Mouse (Mus musculus) embryonic fibroblast, embryonic 13.5 days (primary cell): ENCODE results near the gene Hs3st5. TPM values are rescaled to one million over a fixed set of nuclear protein-coding genes. Genes with fewer than 3 reads are reported as not detected.
"Not testable (repeated sequence)": the region's sequence is repeated elsewhere in the genome, so short reads cannot be mapped to it uniquely, and the experiment has no call there.

ENCODE experiments used
- H3K27ac ChIP-seq: 2 replicates; pipeline ENCODE4 v1.5.1; 2012; ENCODE audit warnings: low read length, control low read depth, inconsistent platforms; ENCODE audit not compliant: insufficient read depth
- H3K4me1 ChIP-seq: 2 replicates; pipeline ENCODE4 v1.6.1; 2011; ENCODE audit warnings: low read length; ENCODE audit not compliant: control insufficient read depth, insufficient read depth
- H3K4me3 ChIP-seq: 2 replicates; pipeline ENCODE4 v1.5.1; 2011; ENCODE audit warnings: mild to moderate bottlenecking, control low read depth, low read length; ENCODE audit not compliant: insufficient read depth
- CTCF ChIP-seq: IDR thresholded peaks from 2 replicates; pipeline ENCODE4 v1.5.1; 2011; ENCODE audit warnings: mild to moderate bottlenecking, control low read depth, low read length, moderate library complexity, borderline replicate concordance; ENCODE audit not compliant: insufficient read depth
- POLR2A ChIP-seq: IDR thresholded peaks from 2 replicates; pipeline ENCODE4 v1.6.1; 2011; ENCODE audit warnings: low read depth, mild to moderate bottlenecking, control low read depth, low read length, moderate library complexity
- polyA plus RNA-seq: library from polyadenylated mRNA; stranded (reverse); fragments of >200 nt; gene quantifications from 2 replicates; pipeline ENCODE4 v1.2.4, GENCODE M21; 2011; ENCODE audit warnings: low read depth; ENCODE audit not compliant: missing spikeins, insufficient read length

The Hs3st5 gene
- polyA plus RNA-seq, 1 experiment: 0.63 TPM

- no peak overlapping the region for H3K27ac ChIP-seq
- peak; percentile 12; the same call in 1 of the 2 replicates for TF ChIP-seq CTCF
- no peak for TF ChIP-seq POLR2A
- no peaks in the 10 kb centered on the region for H3K4me1 ChIP-seq
- peak overlapping the region; percentile 53 for H3K4me3 ChIP-seq
Observed at GRCm38 (mm10) chr10:36506033-36506726, 434 bp upstream of the Hs3st5 start.

GRCm38 (mm10) chr10:36507556-36507870, 899 bp downstream of the Hs3st5 start:
- no peaks in the 10 kb centered on the region for H3K4me1 ChIP-seq
- H3K27ac ChIP-seq: no peak overlapping the region
- peak overlapping the region; percentile 53 for H3K4me3 ChIP-seq
- TF ChIP-seq POLR2A: no peak
- no peak for TF ChIP-seq CTCF

- no peak for TF ChIP-seq CTCF
- TF ChIP-seq POLR2A: no peak
- Histone ChIP-seq H3K4me1 (no peaks in the 10 kb centered on the region), H3K4me3 (peak overlapping the region; percentile 53), H3K27ac (no peak overlapping the region)
Observed at GRCm38 (mm10) chr10:36507991-36508546, 1.5 kb downstream of the Hs3st5 start.

GRCm38 (mm10) chr10:36509477-36509876, 2.9 kb downstream of the Hs3st5 start:
- H3K27ac ChIP-seq: no peak overlapping the region
- H3K4me1 ChIP-seq: no peaks in the 10 kb centered on the region
- TF ChIP-seq POLR2A: no peak
- TF ChIP-seq CTCF: no peak
- no peak overlapping the region for H3K4me3 ChIP-seq

- H3K27ac ChIP-seq: no peak overlapping the region
- no peaks in the 10 kb centered on the region for H3K4me1 ChIP-seq
- no peak overlapping the region for H3K4me3 ChIP-seq
- TF ChIP-seq POLR2A: no peak
- TF ChIP-seq CTCF: no peak
Observed at GRCm38 (mm10) chr10:36523881-36524280, 17.3 kb downstream of the Hs3st5 start.

GRCm38 (mm10) chr10:36533633-36534335, 27.2 kb downstream of the Hs3st5 start:
- Histone ChIP-seq H3K4me3 (no peak overlapping the region), H3K27ac (no peak overlapping the region), H3K4me1 (no peaks in the 10 kb centered on the region)
- TF ChIP-seq POLR2A (no peak), CTCF (no peak)

GRCm38 (mm10) chr10:36546622-36547021, 40.0 kb downstream of the Hs3st5 start:
- no peaks in the 10 kb centered on the region for H3K4me1 ChIP-seq
- H3K27ac ChIP-seq: no peak overlapping the region
- TF ChIP-seq CTCF: no peak
- TF ChIP-seq POLR2A: no peak
- no peak overlapping the region for H3K4me3 ChIP-seq

- not testable (repeated sequence) for H3K27ac ChIP-seq, H3K4me1 ChIP-seq, H3K4me3 ChIP-seq
Observed at GRCm38 (mm10) chr10:36547713-36548112, 41.1 kb downstream of the Hs3st5 start.

- Histone ChIP-seq H3K4me1 (no peaks in the 10 kb centered on the region; the same call in 1 of the 2 replicates), H3K27ac (no peak overlapping the region), H3K4me3 (no peak overlapping the region)
- TF ChIP-seq POLR2A (no peak), CTCF (no peak)
Observed at GRCm38 (mm10) chr10:36554057-36554456, 47.4 kb downstream of the Hs3st5 start.
